Mouse (Mus musculus): Measurements from ENCODE around the gene Serpinb6c.

DNA sequence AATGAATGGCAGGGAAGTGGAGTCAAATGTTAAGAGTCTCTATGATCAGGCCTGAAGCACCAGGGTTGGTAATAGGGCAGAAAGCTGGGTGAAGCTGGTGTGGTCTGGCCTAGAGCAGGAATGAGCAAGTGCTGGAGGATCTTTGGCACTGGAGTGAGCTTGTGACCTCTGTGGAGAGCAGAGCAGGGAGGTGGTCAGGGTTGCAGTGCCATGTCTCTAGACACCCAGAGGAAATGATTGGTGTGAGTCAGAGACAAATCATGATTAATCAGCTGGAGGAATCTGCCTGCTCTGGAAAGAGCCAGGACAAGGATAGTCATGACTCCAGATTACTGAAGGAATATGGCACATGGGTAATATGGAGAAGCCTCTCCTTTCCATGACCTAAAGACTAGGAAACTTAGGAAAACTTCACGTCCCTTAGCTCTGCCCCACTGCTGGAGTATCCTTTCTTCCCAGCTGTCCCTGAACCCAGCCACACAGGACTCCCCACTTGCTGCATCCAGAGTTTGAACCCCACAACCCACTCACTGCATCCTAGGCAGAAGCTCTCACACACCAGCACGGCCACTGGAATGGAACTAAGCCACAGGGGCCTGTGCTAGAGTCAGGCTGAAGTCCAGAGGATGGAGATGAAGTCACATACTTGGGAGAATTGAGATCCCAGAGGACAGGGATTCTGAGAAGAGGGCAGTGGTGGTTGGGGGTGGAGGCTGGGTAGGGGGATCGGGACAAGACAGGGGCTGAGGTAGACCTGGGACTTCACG, 46.0 kb upstream of the Serpinb6c start:
- TF ChIP-seq CTCF (IDR thresholded peaks at IDR 0.05; ENCODE audit: low read depth) (no peak), EP300 (optimal IDR thresholded peaks at IDR 0.05) (no peak)
